Mouse (Mus musculus): ENCODE measurements around the gene Cog2.

The Cog2 gene

GRCm38 (mm10) chr8:124520249-124521080 lies at the start of gene Cog2:
TSS of gene Cog2 (plus strand) at chr8:124520767.
- DNase-seq (ENCODE audit: low spot score in 2 of 2) = peak; percentile 77 to 87

GRCm38 (mm10) chr8:124475690-124476089 lies 44.9 kb upstream of the Cog2 start:
- DNase-seq (ENCODE audit: low spot score in 2 of 2) = no peak

- no peak for DNase-seq (ENCODE audit: low spot score in 2 of 2)
Observed at GRCm38 (mm10) chr8:124476701-124477100, 43.9 kb upstream of the Cog2 start.

GRCm38 (mm10) chr8:124479251-124479650 lies 41.3 kb upstream of the Cog2 start:
- no peak for DNase-seq (ENCODE audit: low spot score in 2 of 2)

- DNase-seq (ENCODE audit: low spot score in 2 of 2) = no peak
Observed at GRCm38 (mm10) chr8:124480321-124480720, 40.2 kb upstream of the Cog2 start.

GRCm38 (mm10) chr8:124482790-124483189 lies 37.8 kb upstream of the Cog2 start:
- DNase-seq (ENCODE audit: low spot score in 2 of 2) = no peak

GRCm38 (mm10) chr8:124483356-124484115 lies 37.0 kb upstream of the Cog2 start:
- no peak for DNase-seq (ENCODE audit: low spot score in 2 of 2)

GRCm38 (mm10) chr8:124489311-124489710 lies 31.3 kb upstream of the Cog2 start:
- no peak for DNase-seq (ENCODE audit: low spot score in 2 of 2)

- no peak for DNase-seq (ENCODE audit: low spot score in 2 of 2)
Observed at GRCm38 (mm10) chr8:124489786-124490185, 30.8 kb upstream of the Cog2 start.

GRCm38 (mm10) chr8:124494397-124494796 lies 26.2 kb upstream of the Cog2 start:
- DNase-seq (ENCODE audit: low spot score in 2 of 2) = no peak

GRCm38 (mm10) chr8:124494955-124495354 lies 25.6 kb upstream of the Cog2 start:
- no peak for DNase-seq (ENCODE audit: low spot score in 2 of 2)

- no peak for DNase-seq (ENCODE audit: low spot score in 2 of 2)
Observed at GRCm38 (mm10) chr8:124495676-124496075, 24.9 kb upstream of the Cog2 start.

- no peak for DNase-seq (ENCODE audit: low spot score in 2 of 2)
Observed at GRCm38 (mm10) chr8:124496266-124496665, 24.3 kb upstream of the Cog2 start.

- DNase-seq (ENCODE audit: low spot score in 2 of 2) = no peak
Observed at GRCm38 (mm10) chr8:124496871-124497270, 23.7 kb upstream of the Cog2 start.

- DNase-seq (ENCODE audit: low spot score in 2 of 2) = no peak
Observed at GRCm38 (mm10) chr8:124498398-124498797, 22.2 kb upstream of the Cog2 start.

GRCm38 (mm10) chr8:124499236-124499937 lies 21.2 kb upstream of the Cog2 start:
- no peak for DNase-seq (ENCODE audit: low spot score in 2 of 2)

GRCm38 (mm10) chr8:124499938-124500239 lies 20.7 kb upstream of the Cog2 start:
- no peak for DNase-seq (ENCODE audit: low spot score in 2 of 2)

GRCm38 (mm10) chr8:124505626-124506025 lies 14.9 kb upstream of the Cog2 start:
- no peak for DNase-seq (ENCODE audit: low spot score in 2 of 2)

GRCm38 (mm10) chr8:124507572-124508320 lies 12.8 kb upstream of the Cog2 start:
- DNase-seq (ENCODE audit: low spot score in 2 of 2) = no peak

GRCm38 (mm10) chr8:124508321-124508695 lies 12.3 kb upstream of the Cog2 start:
- DNase-seq (ENCODE audit: low spot score in 2 of 2) = no peak

- DNase-seq (ENCODE audit: low spot score in 2 of 2) = no peak
Observed at GRCm38 (mm10) chr8:124509156-124509555, 11.4 kb upstream of the Cog2 start.

- DNase-seq (ENCODE audit: low spot score in 2 of 2) = no peak
Observed at GRCm38 (mm10) chr8:124516039-124516438, 4.5 kb upstream of the Cog2 start.

All from thymus, postnatal 10 days (tissue).